Mouse (Mus musculus) heart, embryonic 13.5 days (tissue): ENCODE data around the gene Pdgfra. TPM values are rescaled to one million over a fixed set of nuclear protein-coding genes. Genes with fewer than 3 reads are reported as not detected.

Source experiments
- ATAC-seq: fragments of 200-750 bp; cut with Nextera tagmentation; 2 replicates; pipeline ENCODE4 v1.8.0; 2017; ENCODE audit warnings: moderate TSS enrichment; ENCODE audit not compliant: insufficient number of reproducible peaks, low FRiP score, low TSS enrichment; ENCODE audit errors: extremely low read depth
- H3K27ac ChIP-seq: fragments of 300-500 bp; sonication (generic); replicated peaks from 2 replicates; pipeline ENCODE4 v1.5.1; 2015; ENCODE audit warnings: moderate library complexity, mild to moderate bottlenecking, inconsistent platforms
- H3K27me3 ChIP-seq: fragments of 300-500 bp; sonication (generic); replicated peaks from 2 replicates; pipeline ENCODE4 v1.6.1; 2015; ENCODE audit warnings: mild to moderate bottlenecking, inconsistent platforms
- H3K36me3 ChIP-seq: fragments of 300-500 bp; sonication (generic); 2 replicates; pipeline ENCODE4 v1.6.1; 2015; ENCODE audit warnings: mild to moderate bottlenecking, inconsistent platforms
- H3K4me1 ChIP-seq: fragments of 300-500 bp; sonication (generic); 2 replicates; pipeline ENCODE4 v1.6.1; 2015; ENCODE audit warnings: inconsistent platforms
- H3K4me2 ChIP-seq: fragments of 300-500 bp; sonication (generic); 2 replicates; pipeline ENCODE4 v1.6.1; 2015; ENCODE audit warnings: inconsistent platforms, mild to moderate bottlenecking, moderate library complexity
- H3K4me3 ChIP-seq: fragments of 300-500 bp; sonication (generic); 2 replicates; pipeline ENCODE4 v1.5.1; 2015; ENCODE audit warnings: moderate library complexity, mild to moderate bottlenecking, inconsistent platforms
- H3K9ac ChIP-seq: fragments of 300-500 bp; sonication (generic); 2 replicates; pipeline ENCODE4 v1.6.1; 2015; ENCODE audit warnings: inconsistent platforms, mild to moderate bottlenecking, moderate library complexity
- H3K9me3 ChIP-seq: fragments of 300-500 bp; sonication (generic); 2 replicates; pipeline ENCODE4 v1.6.1; 2016; ENCODE audit warnings: inconsistent platforms
- WGBS: fragments of 180-500 bp; shearing (Covaris S2); methylation state at CpG from one replicate; pipeline ENCODE4 v1.1.7; 2015; ENCODE audit warnings: mixed read lengths; 5-methylcytosine and 5-hydroxymethylcytosine counted together
- polyA plus RNA-seq: library from polyadenylated mRNA; unstranded; fragments of >200 nt; fragmentation: Nextera tagmentation; extraction: Ambion mirVana; gene quantifications from 2 replicates; pipeline ENCODE4 v1.2.1, GENCODE M21; 2015

The Pdgfra gene
- polyA plus RNA-seq, 1 experiment from 2014 or later, result 20.7 TPM

DNA sequence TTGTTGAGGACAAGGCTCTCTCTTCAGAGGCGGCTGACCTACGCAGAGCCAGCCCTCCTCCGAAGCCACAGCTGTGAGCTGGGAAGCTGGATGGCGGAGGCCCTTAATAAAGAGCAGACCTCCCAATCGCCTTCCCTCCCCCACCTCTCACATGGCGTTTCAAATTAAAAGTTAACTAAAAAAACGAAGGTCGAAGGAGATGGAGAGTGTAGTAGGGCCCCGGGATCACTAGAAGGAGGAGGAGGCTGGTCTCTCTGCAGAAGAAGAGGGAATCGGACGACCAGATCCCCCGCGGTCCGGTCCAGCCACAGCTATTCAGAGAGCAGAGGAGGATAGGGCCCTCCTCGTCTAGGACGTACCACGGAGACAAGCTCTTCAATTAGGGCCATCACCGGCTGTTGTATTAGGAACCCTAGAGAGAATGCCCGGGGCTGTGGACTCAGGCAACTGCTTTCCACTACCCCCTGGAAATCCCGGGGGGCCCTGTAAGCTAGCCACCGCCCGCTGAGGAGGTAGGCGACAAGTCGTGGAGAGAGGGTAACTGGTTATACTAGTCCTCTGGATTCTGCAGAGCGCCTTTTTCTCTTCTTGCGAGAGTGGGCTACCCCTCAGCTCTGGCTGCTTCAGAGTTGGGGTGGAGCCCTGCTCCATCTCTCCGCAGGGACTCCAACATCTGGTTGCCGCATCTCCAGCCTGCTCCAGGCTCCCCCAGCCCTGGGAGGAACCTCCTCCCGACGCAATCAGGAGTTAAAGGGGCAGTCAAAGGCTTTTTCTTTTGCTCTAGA, 3.6 kb upstream of the Pdgfra start:
- H3K4me2 ChIP-seq, result peak overlapping the region; percentile 92
- H3K36me3 ChIP-seq, result no peaks in the 10 kb centered on the region
- ATAC-seq, result 0 out of 2 replicates have a peak, but pooled peaks have one; percentile 35
- H3K4me1 ChIP-seq, result peaks cover 43% of the 10 kb centered on the region
- 2% methylated on average over 30 of the region's 30 CpGs for WGBS
- H3K9ac ChIP-seq, result peak overlapping the region; percentile 50
- peaks cover 96% of the 10 kb centered on the region for H3K27me3 ChIP-seq
- peak overlapping the region; percentile 64 for H3K27ac ChIP-seq
- peak overlapping the region; percentile 62 for H3K4me3 ChIP-seq
- H3K9me3 ChIP-seq, result no peaks in the 10 kb centered on the region

DNA sequence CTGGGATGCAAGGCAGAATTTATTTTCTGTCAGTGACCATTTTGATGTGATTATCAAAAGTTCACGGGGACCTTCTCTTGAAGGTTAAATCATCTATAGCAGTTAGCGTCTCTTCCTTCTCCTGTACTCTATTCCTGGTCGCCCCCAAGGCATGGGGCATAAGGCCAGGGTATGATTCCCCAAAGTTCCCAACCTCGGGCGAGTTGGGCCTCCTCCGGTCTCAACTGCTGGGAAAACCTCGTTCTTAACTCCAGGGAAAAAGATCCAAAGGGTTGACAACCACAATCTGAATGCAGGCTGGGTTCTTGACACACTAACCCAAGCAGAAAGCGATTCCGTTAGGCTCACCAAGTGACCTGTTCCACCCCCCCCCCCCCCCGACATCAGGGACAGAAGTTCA, 2.7 kb upstream of the Pdgfra start:
- no peaks in the 10 kb centered on the region for H3K9me3 ChIP-seq
- H3K4me3 ChIP-seq, result peak overlapping the region; percentile 62
- peaks cover 49% of the 10 kb centered on the region for H3K4me1 ChIP-seq
- H3K36me3 ChIP-seq, result no peaks in the 10 kb centered on the region
- peaks cover 96% of the 10 kb centered on the region for H3K27me3 ChIP-seq
- H3K4me2 ChIP-seq, result peak overlapping the region; percentile 92
- 5% methylated on average over 10 of the region's 10 CpGs for WGBS
- H3K9ac ChIP-seq, result peak overlapping the region; percentile 50
- ATAC-seq, result no peak
- H3K27ac ChIP-seq, result peak overlapping the region; percentile 64

DNA sequence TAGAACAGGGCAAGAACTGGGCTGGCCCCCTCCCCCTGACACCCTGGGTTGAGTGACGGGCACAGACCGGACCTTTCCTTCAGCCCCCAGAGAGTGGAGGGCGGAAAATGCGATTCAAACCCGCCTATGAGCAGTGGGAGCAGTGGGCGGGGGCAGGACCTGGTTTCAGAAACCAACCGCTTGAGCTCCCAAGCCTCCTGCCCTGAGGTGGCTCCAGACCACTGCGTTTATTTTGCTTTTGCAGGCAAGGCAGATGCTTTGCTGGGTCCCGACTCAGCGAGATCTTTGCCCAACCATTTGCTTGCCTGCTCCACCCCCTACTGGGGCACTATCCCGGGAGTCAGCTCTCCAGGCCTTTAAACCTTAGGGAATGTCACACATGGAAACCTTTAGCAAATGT, 2.2 kb upstream of the Pdgfra start:
- H3K27me3 ChIP-seq, result peaks cover 96% of the 10 kb centered on the region

GRCm38 (mm10) chr5:75150341-75150981, 1.6 kb upstream of the Pdgfra start:
- H3K27ac ChIP-seq, result peak overlapping the region; percentile 64
- H3K4me2 ChIP-seq, result peak overlapping the region; percentile 92
- H3K4me3 ChIP-seq, result peak overlapping the region; percentile 62
- peaks cover 57% of the 10 kb centered on the region for H3K4me1 ChIP-seq
- no peak for ATAC-seq
- no peaks in the 10 kb centered on the region for H3K9me3 ChIP-seq
- WGBS, result 2% methylated on average over 23 of the region's 23 CpGs
- H3K36me3 ChIP-seq, result no peaks in the 10 kb centered on the region
- H3K9ac ChIP-seq, result peak overlapping the region; percentile 50; the same call in 1 of the 2 replicates
- H3K27me3 ChIP-seq, result peaks cover 96% of the 10 kb centered on the region

More for the DNA sequence above, 2.2 kb upstream of the Pdgfra start:
- H3K9ac ChIP-seq, result peak overlapping the region; percentile 50
- under 1% methylated on average over 11 of the region's 11 CpGs for WGBS
- peaks cover 54% of the 10 kb centered on the region for H3K4me1 ChIP-seq
- no peak for ATAC-seq
- H3K4me3 ChIP-seq, result peak overlapping the region; percentile 62
- H3K36me3 ChIP-seq, result no peaks in the 10 kb centered on the region
- peak overlapping the region; percentile 64 for H3K27ac ChIP-seq
- peak overlapping the region; percentile 92 for H3K4me2 ChIP-seq
- no peaks in the 10 kb centered on the region for H3K9me3 ChIP-seq

DNA sequence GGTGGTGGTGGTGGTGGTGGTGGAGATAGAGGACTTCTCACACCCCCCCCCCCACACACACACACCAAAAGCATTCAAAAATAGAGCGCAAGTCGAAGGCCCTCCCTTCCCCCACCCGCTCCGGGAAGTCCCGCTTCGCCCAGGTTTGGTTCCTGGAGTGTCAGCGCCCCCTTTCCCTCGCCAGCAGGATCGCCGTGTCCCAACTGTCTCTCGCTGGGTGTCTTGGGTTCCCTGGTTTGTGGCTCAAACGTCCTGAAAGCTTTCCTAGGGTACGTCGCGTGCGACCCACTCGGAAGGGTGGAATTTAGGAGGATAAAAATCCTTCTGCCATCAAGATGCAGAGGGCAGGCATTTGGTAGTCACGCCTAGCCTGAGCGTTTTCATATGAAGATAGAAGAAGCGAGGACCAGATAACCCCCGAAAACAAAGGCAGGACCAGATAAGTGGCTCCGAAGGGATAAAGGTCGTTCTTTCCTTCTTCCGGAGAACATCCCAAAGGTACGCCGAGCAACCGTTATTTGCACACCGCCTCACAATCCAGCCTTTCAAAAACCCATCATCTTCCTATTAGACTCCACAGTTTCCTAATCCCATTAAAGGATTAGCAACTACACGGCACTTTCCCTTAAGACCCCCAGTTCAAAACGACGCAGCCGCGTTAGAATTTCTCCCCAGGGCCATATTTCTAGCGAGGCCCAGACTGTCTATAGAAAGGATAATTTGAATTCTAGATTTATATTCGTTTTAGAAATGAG, 769 bp upstream of the Pdgfra start:
- WGBS, result under 1% methylated on average over 35 of the region's 35 CpGs
- peak overlapping the region; percentile 62 for H3K4me3 ChIP-seq
- no peak for ATAC-seq

GRCm38 (mm10) chr5:75152791-75153625, 916 bp downstream of the Pdgfra start:
- Histone ChIP-seq H3K36me3 (no peaks in the 10 kb centered on the region), H3K27me3 (peaks cover 72% of the 10 kb centered on the region), H3K4me3 (peak overlapping the region; percentile 62), H3K27ac (peak overlapping the region; percentile 91), H3K9me3 (no peaks in the 10 kb centered on the region), H3K4me2 (peak overlapping the region; percentile 92), H3K9ac (peak overlapping the region; percentile 88), H3K4me1 (peaks cover 60% of the 10 kb centered on the region)
- WGBS, result under 1% methylated on average over 69 of the region's 72 CpGs
- ATAC-seq, result no peak

More for the DNA sequence above, 769 bp upstream of the Pdgfra start:
- H3K27ac ChIP-seq, result peak overlapping the region; percentile 69
- H3K4me2 ChIP-seq, result peak overlapping the region; percentile 92
- peaks cover 60% of the 10 kb centered on the region for H3K4me1 ChIP-seq
- peaks cover 89% of the 10 kb centered on the region for H3K27me3 ChIP-seq
- H3K9me3 ChIP-seq, result no peaks in the 10 kb centered on the region
- no peaks in the 10 kb centered on the region for H3K36me3 ChIP-seq
- peak overlapping the region; percentile 68 for H3K9ac ChIP-seq

- H3K36me3 ChIP-seq, result no peaks in the 10 kb centered on the region
- H3K27me3 ChIP-seq, result peaks cover 66% of the 10 kb centered on the region
- peak overlapping the region; percentile 91 for H3K27ac ChIP-seq
- WGBS, result under 1% methylated on average over 13 of the region's 13 CpGs
- H3K9me3 ChIP-seq, result no peaks in the 10 kb centered on the region
- H3K9ac ChIP-seq, result peak overlapping the region; percentile 88
- H3K4me3 ChIP-seq, result peak overlapping the region; percentile 62
- peaks cover 58% of the 10 kb centered on the region for H3K4me1 ChIP-seq
- no peak for ATAC-seq
- peak overlapping the region; percentile 92 for H3K4me2 ChIP-seq
Observed at GRCm38 (mm10) chr5:75153626-75153960, 1.5 kb downstream of the Pdgfra start.

GRCm38 (mm10) chr5:75153961-75154620, 2.0 kb downstream of the Pdgfra start:
- H3K36me3 ChIP-seq, result no peaks in the 10 kb centered on the region
- H3K4me2 ChIP-seq, result peak overlapping the region; percentile 92
- peaks cover 53% of the 10 kb centered on the region for H3K4me1 ChIP-seq
- H3K4me3 ChIP-seq, result peak overlapping the region; percentile 62
- WGBS, result 1% methylated on average over 27 of the region's 27 CpGs
- peaks cover 61% of the 10 kb centered on the region for H3K27me3 ChIP-seq
- peak overlapping the region; percentile 91 for H3K27ac ChIP-seq
- H3K9ac ChIP-seq, result peak overlapping the region; percentile 88
- H3K9me3 ChIP-seq, result no peaks in the 10 kb centered on the region
- no peak for ATAC-seq

DNA sequence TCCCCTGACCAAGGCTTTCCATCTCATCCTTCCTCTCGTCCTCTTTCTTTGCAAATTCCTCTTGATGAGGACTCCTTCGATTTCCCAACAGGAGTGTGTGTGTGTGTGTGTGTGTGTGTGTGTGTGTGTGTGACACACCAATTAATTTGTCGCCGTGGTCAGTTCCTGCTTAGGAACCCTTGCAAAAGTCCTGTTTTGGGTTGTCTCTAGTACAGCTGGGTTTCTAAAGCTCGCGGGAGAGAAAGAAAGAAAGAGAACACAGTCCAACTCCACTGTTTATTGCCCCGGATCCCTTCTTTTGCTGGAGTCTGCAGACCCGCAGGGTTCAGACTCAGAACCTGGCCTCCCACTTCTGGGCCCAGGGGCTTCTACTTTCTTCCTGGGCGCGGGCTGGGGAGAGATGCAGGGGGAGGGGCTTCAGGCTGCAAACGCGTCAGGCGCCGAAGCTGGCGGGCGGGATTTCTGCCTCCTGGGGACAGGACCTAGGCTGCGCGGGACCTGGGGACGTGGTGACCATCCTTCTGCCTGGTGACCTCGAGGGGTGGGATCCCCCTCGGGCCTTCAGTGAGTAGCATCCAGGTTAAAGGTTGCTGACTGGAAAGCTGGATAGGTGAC, 2.6 kb downstream of the Pdgfra start:
- no peaks in the 10 kb centered on the region for H3K36me3 ChIP-seq
- H3K9ac ChIP-seq, result peak overlapping the region; percentile 88
- ATAC-seq, result no peak

DNA sequence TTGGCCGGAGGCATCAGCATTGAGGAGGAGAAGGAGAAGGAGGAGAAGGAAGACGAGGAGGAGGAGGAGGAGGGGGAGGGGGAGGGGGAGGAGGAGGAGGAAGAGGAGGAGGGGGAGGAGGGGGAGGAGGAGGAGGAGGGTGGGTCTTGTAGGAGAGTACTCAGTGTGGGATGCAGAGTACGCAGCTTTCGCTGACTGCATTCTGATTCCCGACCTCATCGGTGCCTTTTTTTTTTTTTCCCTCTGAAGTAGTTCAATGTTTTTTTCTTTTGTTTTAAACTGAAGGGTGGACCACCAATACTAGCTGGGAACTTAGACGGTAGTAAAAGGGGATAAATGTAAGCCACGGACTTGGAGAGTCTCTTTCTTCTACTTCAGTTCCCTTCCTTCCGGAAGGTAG, 3.2 kb downstream of the Pdgfra start:
- H3K27me3 ChIP-seq, result peaks cover 52% of the 10 kb centered on the region
- H3K4me1 ChIP-seq, result peaks cover 46% of the 10 kb centered on the region
- peak overlapping the region; percentile 88 for H3K9ac ChIP-seq
- H3K4me3 ChIP-seq, result peak overlapping the region; percentile 62
- WGBS, result 0% methylated on average over 7 of the region's 9 CpGs
- no peaks in the 10 kb centered on the region for H3K9me3 ChIP-seq
- H3K27ac ChIP-seq, result peak overlapping the region; percentile 91
- no peaks in the 10 kb centered on the region for H3K36me3 ChIP-seq
- ATAC-seq, result no peak
- H3K4me2 ChIP-seq, result peak overlapping the region; percentile 92

More for the DNA sequence above, 2.6 kb downstream of the Pdgfra start:
- Histone ChIP-seq H3K27me3 (peaks cover 58% of the 10 kb centered on the region), H3K9me3 (no peaks in the 10 kb centered on the region), H3K4me3 (peak overlapping the region; percentile 62), H3K27ac (peak overlapping the region; percentile 91), H3K4me2 (peak overlapping the region; percentile 92), H3K4me1 (peaks cover 47% of the 10 kb centered on the region)
- under 1% methylated on average over 21 of the region's 21 CpGs for WGBS
